Mouse (Mus musculus) granulocyte monocyte progenitor cell, adult 5-6 weeks (primary cell): ENCODE data around the gene Ctns. TPM values are rescaled to one million over a fixed set of nuclear protein-coding genes. Genes with fewer than 3 reads are reported as not detected.

ENCODE experiments used
- ATAC-seq: replicated peaks from 2 replicates; pipeline ENCODE4 v1.8.0; 2016; ENCODE audit warnings: mild to moderate bottlenecking, moderate TSS enrichment, inconsistent platforms; ENCODE audit not compliant: poor library complexity, severe bottlenecking
- total RNA-seq, 2 experiments: library from RNA; stranded (forward) in 1 of 2; stranded (reverse) in 1 of 2; fragments of 200-712, 200-1000 nt in 1 of 2; fragments of >200 nt in 1 of 2; fragmentation: Nextera tagmentation in 1 of 2; gene quantifications; 2 replicates each; pipeline ENCODE4 v1.2.3; 2014 to 2017

Gene Ctns
- total RNA-seq, 2 experiments from 2014 or later = 17.5 to 24.7 TPM

DNA sequence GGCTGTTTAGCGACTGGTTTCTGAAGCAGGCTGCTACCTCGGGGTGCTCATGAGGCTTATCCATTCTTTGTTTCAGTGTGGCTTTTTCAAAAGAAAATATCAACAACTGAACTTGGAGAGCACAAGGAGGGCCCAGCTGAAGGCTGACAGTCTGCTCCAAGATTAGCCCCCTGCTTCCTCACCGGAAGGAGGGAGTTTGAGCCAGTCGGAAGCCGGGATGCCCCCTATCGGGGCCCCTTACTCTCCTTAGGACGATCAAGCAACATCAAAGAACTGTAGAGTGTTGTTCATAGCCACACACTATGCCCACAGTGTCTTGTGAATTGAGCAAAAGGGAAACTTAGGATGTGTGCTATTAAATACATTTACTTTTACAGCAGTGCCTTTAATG is 51.9 kb downstream of the Ctns start:
- ATAC-seq = no peak

DNA sequence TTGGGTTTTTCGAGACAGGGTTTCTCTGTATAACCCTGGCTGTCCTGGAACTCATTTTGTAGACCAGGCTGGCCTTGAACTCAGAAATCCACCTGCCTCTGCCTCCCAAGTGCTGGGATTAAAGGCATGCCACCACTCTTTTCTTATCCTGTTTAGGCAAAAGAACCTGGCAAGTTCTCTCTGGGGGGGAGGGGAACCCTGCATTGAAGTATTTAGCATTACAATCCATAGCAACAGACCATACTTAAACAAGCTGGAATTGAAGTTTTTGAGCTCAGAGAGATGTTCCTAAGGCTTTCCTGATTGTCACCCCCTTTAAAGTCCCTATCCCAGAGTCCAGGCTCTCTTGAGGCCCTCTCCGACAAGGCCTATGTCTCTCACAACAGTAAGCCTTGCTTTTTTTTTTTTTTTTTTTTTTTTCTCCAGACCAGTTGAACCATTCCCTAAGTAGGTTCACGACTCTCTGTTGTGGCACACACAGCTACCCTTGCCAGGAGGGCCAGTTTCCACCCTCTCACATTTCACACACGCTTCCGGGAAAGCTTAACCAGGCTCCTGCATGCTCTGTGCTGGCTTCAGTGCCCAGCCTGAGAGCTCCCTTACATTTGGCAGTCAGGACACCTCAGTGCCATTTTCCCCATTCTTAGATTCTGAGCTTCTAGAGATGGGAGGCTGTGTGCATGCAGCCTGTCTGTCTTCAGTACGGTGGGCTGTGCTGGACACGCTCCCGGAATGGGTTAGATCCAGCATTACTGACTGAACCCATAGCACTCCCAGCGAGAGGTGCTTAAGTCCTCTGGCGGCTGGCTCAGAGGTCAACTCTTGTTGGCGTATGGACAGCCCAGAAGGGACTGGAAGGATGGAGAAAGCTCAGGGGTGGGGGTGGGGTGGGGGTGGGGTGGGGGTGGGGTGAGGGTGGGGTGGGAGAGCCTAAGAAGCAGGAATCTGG is 52.5 kb downstream of the Ctns start:
- ATAC-seq = no peak

GRCm38 (mm10) chr11:73144261-73144681 is 54.6 kb downstream of the Ctns start:
- ATAC-seq = no peak

- ATAC-seq = peak; percentile 95
Measured at GRCm38 (mm10) chr11:73137591-73138501, 61.0 kb downstream of the Ctns start, which contains the start of gene Haspin. TSS of gene Haspin (minus strand) at chr11:73138294.

- peak; percentile 33 for ATAC-seq
Measured at GRCm38 (mm10) chr11:73137116-73137515, 61.7 kb downstream of the Ctns start.

DNA sequence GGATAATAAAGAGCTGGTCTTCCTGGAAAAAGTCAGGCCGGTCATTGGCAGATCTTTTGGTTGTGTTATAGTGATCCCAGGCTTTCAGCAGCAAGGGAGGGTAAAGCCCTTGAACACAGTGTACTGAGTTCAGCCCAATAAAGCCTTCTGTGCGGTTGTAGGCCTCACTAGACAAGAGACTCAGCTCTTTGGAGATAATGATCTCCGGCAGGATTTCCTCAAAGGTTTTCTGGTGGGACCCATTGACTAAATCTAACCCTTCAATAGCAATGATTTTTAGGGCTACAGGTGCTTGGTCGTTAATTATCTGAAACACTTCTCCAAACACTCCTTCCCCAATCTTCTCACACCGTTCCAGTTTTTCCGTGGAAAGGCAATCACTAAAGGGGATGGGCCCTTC is 62.3 kb downstream of the Ctns start:
- no peak for ATAC-seq

- no peak for ATAC-seq
Measured at GRCm38 (mm10) chr11:73134222-73134621, 64.6 kb downstream of the Ctns start.

Other genes starting within 250 kb of the Ctns start
- gene Atp2a3, start 237.9 kb downstream of the Ctns start, total RNA-seq (2014; fragmentation: Nextera tagmentation) = 78.9 and 88.4 TPM in 2 replicates
- gene Atp2a3, start 237.9 kb downstream of the Ctns start, total RNA-seq (2017) = 65.9 and 73.9 TPM in 2 replicates
- gene P2rx1, start 199.9 kb downstream of the Ctns start, total RNA-seq (2014; fragmentation: Nextera tagmentation) = 10.4 and 13.3 TPM in 2 replicates
- gene P2rx1, start 199.9 kb downstream of the Ctns start, total RNA-seq (2017) = 3.3 and 4.2 TPM in 2 replicates
- 0.49 and 0.86 TPM in 2 replicates for gene Camkk1, start 180.0 kb downstream of the Ctns start, total RNA-seq (2014; fragmentation: Nextera tagmentation)
- gene Camkk1, start 180.0 kb downstream of the Ctns start, total RNA-seq (2017) = 1.5 and 3.1 TPM in 2 replicates
- gene Ncbp3, start 151.3 kb downstream of the Ctns start, total RNA-seq (2014; fragmentation: Nextera tagmentation) = 10.1 and 13.2 TPM in 2 replicates
- 12.6 and 15.6 TPM in 2 replicates for gene Ncbp3, start 151.3 kb downstream of the Ctns start, total RNA-seq (2017)
- gene Itgae, start 108.5 kb downstream of the Ctns start, total RNA-seq (2014; fragmentation: Nextera tagmentation) = 0.68 TPM in 1 of 2 replicates, not detected in the other
- gene Itgae, start 108.5 kb downstream of the Ctns start, total RNA-seq (2017) = 0.77 TPM in 1 of 2 replicates, not detected in the other
- 15.6 and 18.7 TPM in 2 replicates for gene Haspin, start 60.7 kb downstream of the Ctns start, total RNA-seq (2014; fragmentation: Nextera tagmentation)
- gene Haspin, start 60.7 kb downstream of the Ctns start, total RNA-seq (2017) = 20.5 and 23.0 TPM in 2 replicates
- not detected in 2 replicates for gene P2rx5, start 38.6 kb downstream of the Ctns start, total RNA-seq (2014; fragmentation: Nextera tagmentation)
- not detected in 2 replicates for gene P2rx5, start 38.6 kb downstream of the Ctns start, total RNA-seq (2017)
- 71.0 and 77.9 TPM in 2 replicates for gene Emc6, start 22.0 kb downstream of the Ctns start, total RNA-seq (2014; fragmentation: Nextera tagmentation)
- 50.7 and 76.5 TPM in 2 replicates for gene Emc6, start 22.0 kb downstream of the Ctns start, total RNA-seq (2017)
- gene Tax1bp3, start 22.0 kb downstream of the Ctns start, total RNA-seq (2014; fragmentation: Nextera tagmentation) = 10.4 and 19.9 TPM in 2 replicates
- gene Tax1bp3, start 22.0 kb downstream of the Ctns start, total RNA-seq (2017) = 6.3 and 11.7 TPM in 2 replicates
- 1.8 and 1.9 TPM in 2 replicates for gene Shpk, start 418 bp upstream of the Ctns start, total RNA-seq (2014; fragmentation: Nextera tagmentation)
- 1.8 and 3.1 TPM in 2 replicates for gene Shpk, start 418 bp upstream of the Ctns start, total RNA-seq (2017)
- gene Trpv1, start 35.2 kb upstream of the Ctns start, total RNA-seq (2014; fragmentation: Nextera tagmentation) = not detected in 2 replicates
- not detected in 2 replicates for gene Trpv1, start 35.2 kb upstream of the Ctns start, total RNA-seq (2017)
- gene Trpv3, start 68.3 kb upstream of the Ctns start, total RNA-seq (2014; fragmentation: Nextera tagmentation) = not detected in 2 replicates
- not detected in 2 replicates for gene Trpv3, start 68.3 kb upstream of the Ctns start, total RNA-seq (2017)
- gene Aspa, start 130.6 kb upstream of the Ctns start, total RNA-seq (2014; fragmentation: Nextera tagmentation) = not detected in 2 replicates
- gene Aspa, start 130.6 kb upstream of the Ctns start, total RNA-seq (2017) = 0.62 and 1.9 TPM in 2 replicates
- not detected in 2 replicates for gene Gm49340, start 130.7 kb upstream of the Ctns start, total RNA-seq (2014; fragmentation: Nextera tagmentation)
- not detected in 2 replicates for gene Gm49340, start 130.7 kb upstream of the Ctns start, total RNA-seq (2017)
- gene Spata22, start 130.7 kb upstream of the Ctns start, total RNA-seq (2014; fragmentation: Nextera tagmentation) = not detected in 2 replicates
- gene Spata22, start 130.7 kb upstream of the Ctns start, total RNA-seq (2017) = not detected in 2 replicates
- gene Olfr20, start 151.7 kb upstream of the Ctns start, total RNA-seq (2014; fragmentation: Nextera tagmentation) = not detected in 2 replicates
- gene Olfr20, start 151.7 kb upstream of the Ctns start, total RNA-seq (2017) = not detected in 2 replicates
- not detected in 2 replicates for gene Olfr376, start 172.2 kb upstream of the Ctns start, total RNA-seq (2014; fragmentation: Nextera tagmentation)
- not detected in 2 replicates for gene Olfr376, start 172.2 kb upstream of the Ctns start, total RNA-seq (2017)
- gene Olfr1, start 200.6 kb upstream of the Ctns start, total RNA-seq (2014; fragmentation: Nextera tagmentation) = not detected in 2 replicates
- not detected in 2 replicates for gene Olfr1, start 200.6 kb upstream of the Ctns start, total RNA-seq (2017)
- not detected in 2 replicates for gene Olfr378, start 229.4 kb upstream of the Ctns start, total RNA-seq (2014; fragmentation: Nextera tagmentation)
- gene Olfr378, start 229.4 kb upstream of the Ctns start, total RNA-seq (2017) = not detected in 2 replicates